Mouse (Mus musculus): ENCODE data around the gene Loxl3. TPM values are rescaled to one million over a fixed set of nuclear protein-coding genes. Genes with fewer than 3 reads are reported as not detected.

Gene Loxl3
- total and polyA plus RNA-seq, 2 experiments from 2014 or later, result 4.3 to 9.8 TPM

GRCm38 (mm10) chr6:83019044-83019443, 14.9 kb upstream of the Loxl3 start:
- Histone ChIP-seq H3K27me3 (ENCODE audit: control insufficient read depth, insufficient read depth, low read length) (no peaks in the 10 kb centered on the region), H3K4me3 (ENCODE audit: low read depth, low read length) (no peak overlapping the region), H3K9me3 (replicated peaks; ENCODE audit: control insufficient read depth, low read length) (no peaks in the 10 kb centered on the region), H3K27ac (ENCODE audit: low read depth) (no peak overlapping the region), H3K4me1 (ENCODE audit: control insufficient read depth, insufficient read depth) (0 out of 2 replicates have a peak, but pooled peaks cover 3% of the 10 kb centered on the region), H3K4me2 (ENCODE audit: low read depth, low read length) (no peak overlapping the region), H3K36me3 (replicated peaks; ENCODE audit: control insufficient read depth, insufficient read depth, low read length) (no peaks in the 10 kb centered on the region), H3K9ac (replicated peaks; ENCODE audit: low read depth, low read length) (no peak overlapping the region)
- WGBS, result 77% methylated on average over 3 of the region's 3 CpGs
- DNase-seq (ENCODE audit: low spot score) (no peak), ATAC-seq (ENCODE audit: insufficient read depth, low read depth) (no peak)
- no peak for TF ChIP-seq CTCF (IDR thresholded peaks at IDR 0.05; ENCODE audit: low read depth)
- no peak for TF ChIP-seq EP300 (IDR thresholded peaks at IDR 0.05; ENCODE audit: low read depth)

- no peaks in the 10 kb centered on the region for H3K9me3 ChIP-seq (replicated peaks; ENCODE audit: control insufficient read depth, low read length)
- H3K9ac ChIP-seq (replicated peaks; ENCODE audit: low read depth, low read length), result no peak overlapping the region
- H3K27me3 ChIP-seq (ENCODE audit: control insufficient read depth, insufficient read depth, low read length), result no peaks in the 10 kb centered on the region
- ATAC-seq (ENCODE audit: insufficient read depth, low read depth), result no peak
- H3K27ac ChIP-seq (ENCODE audit: low read depth), result no peak overlapping the region
- H3K36me3 ChIP-seq (replicated peaks; ENCODE audit: control insufficient read depth, insufficient read depth, low read length), result no peaks in the 10 kb centered on the region
- no peaks in the 10 kb centered on the region for H3K4me1 ChIP-seq (ENCODE audit: control insufficient read depth, insufficient read depth)
- TF ChIP-seq CTCF (IDR thresholded peaks at IDR 0.05; ENCODE audit: low read depth) (no peak), EP300 (IDR thresholded peaks at IDR 0.05; ENCODE audit: low read depth) (no peak)
- H3K4me2 ChIP-seq (ENCODE audit: low read depth, low read length), result no peak overlapping the region
- H3K4me3 ChIP-seq (ENCODE audit: low read depth, low read length), result no peak overlapping the region
- WGBS, result 90% methylated on average over 6 of the region's 6 CpGs
- DNase-seq (ENCODE audit: low spot score), result no peak
Observed at GRCm38 (mm10) chr6:83020121-83020520, 13.9 kb upstream of the Loxl3 start.

- no peak overlapping the region for H3K4me2 ChIP-seq (ENCODE audit: low read depth, low read length)
- DNase-seq (ENCODE audit: low spot score) (no peak), ATAC-seq (ENCODE audit: insufficient read depth, low read depth) (no peak)
- TF ChIP-seq EP300 (IDR thresholded peaks at IDR 0.05; ENCODE audit: low read depth) (no peak), CTCF (IDR thresholded peaks at IDR 0.05; ENCODE audit: low read depth) (no peak)
- no peak overlapping the region for H3K27ac ChIP-seq (ENCODE audit: low read depth)
- H3K9ac ChIP-seq (replicated peaks; ENCODE audit: low read depth, low read length), result no peak overlapping the region
- H3K4me3 ChIP-seq (ENCODE audit: low read depth, low read length), result no peak overlapping the region
- 70% methylated on average over 4 of the region's 4 CpGs for WGBS
- H3K27me3 ChIP-seq (ENCODE audit: control insufficient read depth, insufficient read depth, low read length), result no peaks in the 10 kb centered on the region
- no peaks in the 10 kb centered on the region for H3K9me3 ChIP-seq (replicated peaks; ENCODE audit: control insufficient read depth, low read length)
- no peaks in the 10 kb centered on the region for H3K4me1 ChIP-seq (ENCODE audit: control insufficient read depth, insufficient read depth)
- no peaks in the 10 kb centered on the region for H3K36me3 ChIP-seq (replicated peaks; ENCODE audit: control insufficient read depth, insufficient read depth, low read length)
Observed at GRCm38 (mm10) chr6:83020836-83021593, 13.0 kb upstream of the Loxl3 start.

GRCm38 (mm10) chr6:83023008-83023407, 11.0 kb upstream of the Loxl3 start:
- H3K4me2 ChIP-seq (ENCODE audit: low read depth, low read length), result no peak overlapping the region
- H3K4me3 ChIP-seq (ENCODE audit: low read depth, low read length), result no peak overlapping the region
- H3K9ac ChIP-seq (replicated peaks; ENCODE audit: low read depth, low read length), result no peak overlapping the region
- no peaks in the 10 kb centered on the region for H3K36me3 ChIP-seq (replicated peaks; ENCODE audit: control insufficient read depth, insufficient read depth, low read length)
- TF ChIP-seq CTCF (IDR thresholded peaks at IDR 0.05; ENCODE audit: low read depth) (no peak), EP300 (IDR thresholded peaks at IDR 0.05; ENCODE audit: low read depth) (no peak)
- ATAC-seq (ENCODE audit: insufficient read depth, low read depth) (no peak), DNase-seq (ENCODE audit: low spot score) (no peak)
- no peaks in the 10 kb centered on the region for H3K27me3 ChIP-seq (ENCODE audit: control insufficient read depth, insufficient read depth, low read length)
- no peaks in the 10 kb centered on the region for H3K4me1 ChIP-seq (ENCODE audit: control insufficient read depth, insufficient read depth)
- no peak overlapping the region for H3K27ac ChIP-seq (ENCODE audit: low read depth)
- WGBS, result 71% methylated on average over 9 of the region's 9 CpGs
- no peaks in the 10 kb centered on the region for H3K9me3 ChIP-seq (replicated peaks; ENCODE audit: control insufficient read depth, low read length)

GRCm38 (mm10) chr6:83023786-83024185, 10.2 kb upstream of the Loxl3 start:
- Histone ChIP-seq H3K27me3 (ENCODE audit: control insufficient read depth, insufficient read depth, low read length) (0 out of 2 replicates have a peak, but pooled peaks cover 3% of the 10 kb centered on the region), H3K36me3 (replicated peaks; ENCODE audit: control insufficient read depth, insufficient read depth, low read length) (no peaks in the 10 kb centered on the region), H3K4me1 (ENCODE audit: control insufficient read depth, insufficient read depth) (no peaks in the 10 kb centered on the region), H3K27ac (ENCODE audit: low read depth) (no peak overlapping the region), H3K4me3 (ENCODE audit: low read depth, low read length) (no peak overlapping the region), H3K9ac (replicated peaks; ENCODE audit: low read depth, low read length) (no peak overlapping the region), H3K9me3 (replicated peaks; ENCODE audit: control insufficient read depth, low read length) (no peaks in the 10 kb centered on the region), H3K4me2 (ENCODE audit: low read depth, low read length) (no peak overlapping the region)
- DNase-seq (ENCODE audit: low spot score) (no peak), ATAC-seq (ENCODE audit: insufficient read depth, low read depth) (no peak)
- TF ChIP-seq EP300 (IDR thresholded peaks at IDR 0.05; ENCODE audit: low read depth) (no peak), CTCF (IDR thresholded peaks at IDR 0.05; ENCODE audit: low read depth) (no peak)
- 85% methylated on average over 2 of the region's 2 CpGs for WGBS

- no peak overlapping the region for H3K9ac ChIP-seq (replicated peaks; ENCODE audit: low read depth, low read length)
- no peak for TF ChIP-seq EP300 (IDR thresholded peaks at IDR 0.05; ENCODE audit: low read depth)
- no peak for TF ChIP-seq CTCF (IDR thresholded peaks at IDR 0.05; ENCODE audit: low read depth)
Observed at GRCm38 (mm10) chr6:83024421-83024820, 9.6 kb upstream of the Loxl3 start.

More at GRCm38 (mm10) chr6:83024421-83024820, 9.6 kb upstream of the Loxl3 start:
- no peak for DNase-seq (ENCODE audit: low spot score)
- Histone ChIP-seq H3K36me3 (replicated peaks; ENCODE audit: control insufficient read depth, insufficient read depth, low read length) (no peaks in the 10 kb centered on the region), H3K27ac (ENCODE audit: low read depth) (no peak overlapping the region), H3K4me1 (ENCODE audit: control insufficient read depth, insufficient read depth) (no peaks in the 10 kb centered on the region), H3K27me3 (ENCODE audit: control insufficient read depth, insufficient read depth, low read length) (0 out of 2 replicates have a peak, but pooled peaks cover 6% of the 10 kb centered on the region), H3K9me3 (replicated peaks; ENCODE audit: control insufficient read depth, low read length) (no peaks in the 10 kb centered on the region), H3K4me2 (ENCODE audit: low read depth, low read length) (no peak overlapping the region), H3K4me3 (ENCODE audit: low read depth, low read length) (no peak overlapping the region)
- ATAC-seq (ENCODE audit: insufficient read depth, low read depth), result no peak
- WGBS, result 59% methylated on average over 4 of the region's 4 CpGs
